Mouse (Mus musculus) heart, postnatal 0 days (tissue): ENCODE data around the gene Kcnd3. TPM values are rescaled to one million over a fixed set of nuclear protein-coding genes. Genes with fewer than 3 reads are reported as not detected.
A peak's percentile ranks its signal among the peaks of the same experiment; 100 is the strongest.

Experiments used
- ATAC-seq: fragments of 200-750 bp; cut with Nextera tagmentation; 2 replicates; pipeline ENCODE4 v1.8.0; 2017; ENCODE audit warnings: low read depth, moderate number of reproducible peaks, moderate library complexity; ENCODE audit not compliant: insufficient read depth
- DNase-seq: peaks from one replicate; pipeline ENCODE4 v3.0.0-alpha.2; 2016; ENCODE audit warnings: low spot score
- H3K27ac ChIP-seq: fragments of 300-500 bp; sonication (generic); 2 replicates; pipeline ENCODE4 v1.5.1; 2014; ENCODE audit warnings: low read depth, mild to moderate bottlenecking
- H3K27me3 ChIP-seq: fragments of 300-500 bp; sonication (generic); 2 replicates; pipeline ENCODE4 v1.6.1; 2014; ENCODE audit warnings: low read length, mixed read lengths; ENCODE audit not compliant: control insufficient read depth, insufficient read depth
- H3K36me3 ChIP-seq: fragments of 300-500 bp; sonication (generic); replicated peaks from 2 replicates; pipeline ENCODE4 v1.6.1; 2014; ENCODE audit warnings: low read length, mixed read lengths; ENCODE audit not compliant: control insufficient read depth, insufficient read depth
- H3K4me1 ChIP-seq: fragments of 300-500 bp; sonication (generic); 2 replicates; pipeline ENCODE4 v1.6.1; 2014; ENCODE audit warnings: antibody characterized with exemption; ENCODE audit not compliant: control insufficient read depth, insufficient read depth
- H3K4me2 ChIP-seq: fragments of 300-500 bp; sonication (generic); 2 replicates; pipeline ENCODE4 v1.6.1; 2014; ENCODE audit warnings: low read depth, mild to moderate bottlenecking, low read length, moderate library complexity
- H3K4me3 ChIP-seq: fragments of 300-500 bp; sonication (generic); 2 replicates; pipeline ENCODE4 v1.5.1; 2014; ENCODE audit warnings: low read depth, low read length
- H3K9ac ChIP-seq: fragments of 300-500 bp; sonication (generic); replicated peaks from 2 replicates; pipeline ENCODE4 v1.6.1; 2014; ENCODE audit warnings: low read depth, low read length, mixed read lengths
- H3K9me3 ChIP-seq: fragments of 300-500 bp; sonication (generic); replicated peaks from 2 replicates; pipeline ENCODE4 v1.6.1; 2016; ENCODE audit warnings: low read length; ENCODE audit not compliant: control insufficient read depth
- CTCF ChIP-seq: IDR thresholded peaks from 2 replicates; pipeline ENCODE4 v1.5.1; 2016; ENCODE audit warnings: antibody characterized with exemption, control low read depth, low read depth
- EP300 ChIP-seq: IDR thresholded peaks from 2 replicates; pipeline ENCODE4 v1.6.1; 2016; ENCODE audit warnings: antibody characterized with exemption, low read depth
- WGBS: fragments of 180-500 bp; shearing (Covaris S2); extraction: QIAGEN DNeasy Blood & Tissue Kit; methylation state at CpG from one replicate; pipeline ENCODE4 v1.1.7; 2014; 5-methylcytosine and 5-hydroxymethylcytosine counted together
- polyA plus RNA-seq: library from polyadenylated mRNA; unstranded; fragments of >200 nt; fragmentation: Nextera tagmentation; extraction: Ambion mirVana; gene quantifications from 2 replicates; pipeline ENCODE4 v1.2.1, GENCODE M21; 2015
- total RNA-seq: library from RNA; depleted of rRNA; stranded (reverse); fragments of >200 nt; gene quantifications from 2 replicates; pipeline ENCODE4 v1.2.3, GENCODE M21; 2014; ENCODE audit warnings: low replicate concordance; rRNA removed

Kcnd3 gene
- 2.4 and 2.9 TPM in 2 replicates for total RNA-seq
- 0.27 and 0.29 TPM in 2 replicates for polyA plus RNA-seq

DNA sequence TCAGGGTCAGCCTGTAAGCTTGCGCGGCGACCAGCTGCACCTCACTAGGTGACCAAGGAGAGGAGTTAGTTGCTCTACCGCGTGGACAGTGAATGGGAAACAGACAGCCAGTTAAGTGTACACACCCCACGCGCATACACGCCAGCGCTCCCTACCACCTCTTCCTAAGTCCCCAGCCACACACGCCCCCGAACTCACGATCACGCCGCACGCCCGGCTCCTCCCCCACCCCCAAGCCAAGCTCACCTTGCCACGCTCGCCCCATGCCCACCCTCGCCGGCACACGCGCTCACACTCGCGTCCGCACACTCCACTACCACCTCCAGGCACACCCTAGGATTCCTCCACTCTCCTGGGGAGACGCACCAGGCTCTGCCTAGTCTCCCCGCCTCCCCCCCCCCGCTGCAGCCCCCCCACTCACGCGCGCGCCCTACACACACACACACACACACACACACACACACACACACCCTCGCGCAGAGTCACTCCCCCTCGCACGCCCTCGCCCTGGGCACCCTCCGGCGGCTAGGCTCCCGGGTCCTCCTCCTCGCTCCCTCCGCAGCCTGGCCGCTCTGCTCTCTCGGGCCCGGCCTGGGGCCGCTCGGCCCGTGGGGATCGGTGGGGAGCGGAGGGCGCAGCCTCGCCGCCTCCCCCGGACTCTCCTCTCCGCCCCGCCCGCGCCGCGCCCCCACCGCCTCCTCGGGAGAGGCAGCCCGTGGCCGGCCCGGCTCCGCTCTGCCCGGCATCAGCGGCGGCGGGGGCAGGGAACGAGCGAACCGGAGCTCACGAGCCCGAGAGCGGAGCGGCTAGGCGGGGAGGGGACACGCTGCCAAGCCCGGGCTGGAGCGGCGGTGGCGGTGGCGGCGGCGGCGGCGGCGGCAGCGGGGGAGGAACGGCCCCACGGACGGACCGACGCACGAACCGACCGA lies at the start of gene Kcnd3:
Kcnd3 (plus strand) TSS at position 704 of the 929 bp plus-strand sequence.
- under 1% methylated on average over 74 of the region's 98 CpGs for WGBS
- TF ChIP-seq EP300 (no peak), CTCF (no peak)

DNA sequence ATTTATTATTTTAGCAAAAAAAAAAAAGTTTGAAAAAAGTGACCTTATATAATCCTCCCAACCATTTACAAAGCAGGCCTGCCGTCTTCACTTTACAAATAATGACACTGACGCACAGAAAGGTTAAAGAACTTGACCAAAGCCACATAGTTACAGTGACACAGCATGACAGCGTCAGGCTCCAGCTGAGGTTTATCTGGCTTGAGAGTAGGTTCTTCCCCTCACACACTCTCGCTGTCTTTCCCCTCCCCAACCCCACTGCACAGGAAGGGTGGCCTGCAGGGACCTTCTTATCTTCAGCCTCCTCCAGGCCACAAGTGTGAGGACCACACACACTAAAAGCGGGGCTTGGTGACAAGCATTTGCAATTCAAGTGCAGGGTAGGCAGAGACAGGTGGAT lies 49.5 kb upstream of the Kcnd3 start:
- H3K27me3 ChIP-seq: no peaks in the 10 kb centered on the region
- DNase-seq: peak; percentile 39
- H3K9ac ChIP-seq: no peak overlapping the region
- ATAC-seq: no peak
- H3K9me3 ChIP-seq: no peaks in the 10 kb centered on the region
- no peaks in the 10 kb centered on the region; the same call in 1 of the 2 replicates for H3K4me1 ChIP-seq
- H3K4me3 ChIP-seq: no peak overlapping the region
- no peak overlapping the region for H3K4me2 ChIP-seq
- H3K36me3 ChIP-seq: no peaks in the 10 kb centered on the region
- TF ChIP-seq CTCF: no peak
- TF ChIP-seq EP300: no peak
- 22% methylated on average over 5 of the region's 5 CpGs for WGBS
- H3K27ac ChIP-seq: no peak overlapping the region

More for the DNA sequence above, at the start of gene Kcnd3:
- Histone ChIP-seq H3K9me3 (no peaks in the 10 kb centered on the region), H3K27ac (no peak within 1 kb of the TSS), H3K27me3 (peaks cover 58% of the 10 kb centered on the region), H3K4me2 (peak within 1 kb of the TSS; percentile 93), H3K9ac (peak within 1 kb of the TSS; percentile 22), H3K4me1 (peaks cover 11% of the 10 kb centered on the region; the same call in 1 of the 2 replicates), H3K36me3 (no peaks in the 10 kb centered on the region), H3K4me3 (peak within 1 kb of the TSS; percentile 54)
- DNase-seq (peak; percentile 41), ATAC-seq (peak; percentile 68)

DNA sequence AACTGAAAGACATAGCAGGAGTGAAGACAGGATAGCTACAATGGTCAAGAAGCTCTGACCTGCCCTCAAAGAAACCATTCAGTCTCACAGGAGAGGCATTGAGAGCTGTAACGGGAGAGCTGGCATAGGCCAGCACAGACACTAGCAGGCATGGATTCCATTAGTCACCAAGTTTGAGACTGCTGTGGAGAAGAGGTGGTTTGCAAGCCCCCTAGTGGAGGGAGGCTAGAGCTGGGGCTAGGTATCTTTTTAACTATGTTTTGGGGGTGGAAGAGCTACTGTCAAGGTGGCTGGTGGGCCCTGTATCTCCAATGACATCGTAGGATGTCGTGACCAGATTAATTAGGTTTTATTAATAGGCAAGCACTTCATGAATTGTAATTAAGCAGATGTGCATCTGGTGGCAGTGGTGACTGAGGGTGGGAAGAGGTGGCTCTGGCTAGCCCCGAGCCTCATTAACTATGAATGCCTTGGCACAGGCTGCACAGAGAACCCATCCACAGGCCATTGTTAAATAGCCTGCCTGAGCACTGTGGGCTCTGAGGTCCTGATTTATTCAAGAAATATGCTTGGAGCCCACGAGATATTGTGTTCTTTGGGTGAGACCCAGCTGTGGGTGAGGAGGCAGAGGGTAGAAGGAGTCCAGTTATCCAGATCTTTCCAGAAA lies 48.6 kb upstream of the Kcnd3 start:
- H3K9ac ChIP-seq: no peak overlapping the region

DNA sequence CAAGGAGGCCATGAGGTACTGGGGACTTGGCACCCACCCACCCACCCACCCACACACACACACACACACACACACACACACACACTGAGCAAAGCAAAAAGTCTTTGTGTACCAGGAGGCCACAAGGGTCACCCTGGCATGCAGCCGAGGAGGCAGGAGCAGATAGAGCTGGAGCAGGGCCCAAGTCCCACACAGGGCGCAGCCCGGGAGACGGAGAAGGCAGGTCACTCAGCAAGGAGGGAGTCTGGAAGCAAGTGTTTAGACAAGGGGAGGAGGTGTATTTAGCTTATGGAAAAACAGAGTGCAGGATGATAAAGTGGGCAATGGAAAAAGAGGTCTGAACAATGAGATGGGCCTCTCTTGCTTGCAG lies 48.1 kb upstream of the Kcnd3 start:
- DNase-seq (peak; percentile 63), ATAC-seq (peak; percentile 66; the same call in 1 of the 2 replicates)
- Histone ChIP-seq H3K9ac (no peak overlapping the region), H3K9me3 (no peaks in the 10 kb centered on the region), H3K4me1 (no peaks in the 10 kb centered on the region; the same call in 1 of the 2 replicates), H3K27me3 (no peaks in the 10 kb centered on the region), H3K4me2 (no peak overlapping the region), H3K27ac (no peak overlapping the region), H3K4me3 (no peak overlapping the region), H3K36me3 (no peaks in the 10 kb centered on the region)
- TF ChIP-seq EP300: no peak
- no peak for TF ChIP-seq CTCF
- WGBS: 11% methylated on average over 4 of the region's 4 CpGs

More for the DNA sequence above, 48.6 kb upstream of the Kcnd3 start:
- H3K27ac ChIP-seq: no peak overlapping the region
- WGBS: 56% methylated on average over 5 of the region's 5 CpGs
- no peaks in the 10 kb centered on the region; the same call in 1 of the 2 replicates for H3K4me1 ChIP-seq
- H3K36me3 ChIP-seq: no peaks in the 10 kb centered on the region
- ATAC-seq (peak; percentile 43), DNase-seq (peak; percentile 16)
- no peaks in the 10 kb centered on the region for H3K27me3 ChIP-seq
- no peaks in the 10 kb centered on the region for H3K9me3 ChIP-seq
- TF ChIP-seq EP300 (no peak), CTCF (peak; percentile 39)
- H3K4me2 ChIP-seq: no peak overlapping the region
- no peak overlapping the region for H3K4me3 ChIP-seq

DNA sequence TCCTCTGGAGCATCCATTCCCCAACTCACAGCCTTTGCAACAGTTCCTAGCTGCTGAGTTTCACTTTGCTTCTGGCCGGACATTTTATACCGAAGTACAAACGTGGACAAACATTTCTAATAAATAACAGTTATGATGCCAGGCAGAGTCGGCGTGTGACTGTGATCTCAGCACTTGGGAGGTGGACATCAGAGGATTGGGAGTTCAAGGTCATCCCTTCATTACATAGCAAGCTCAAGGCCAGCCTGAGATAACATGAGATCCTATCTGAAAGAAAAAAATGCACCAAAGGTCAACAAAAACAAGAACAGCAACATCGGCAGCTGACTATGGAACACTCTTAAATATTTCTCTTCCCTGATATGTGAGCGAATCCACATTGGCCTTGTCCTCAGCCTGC lies 46.6 kb upstream of the Kcnd3 start:
- Histone ChIP-seq H3K27ac (no peak overlapping the region), H3K9ac (no peak overlapping the region), H3K4me3 (no peak overlapping the region), H3K27me3 (no peaks in the 10 kb centered on the region), H3K4me2 (no peak overlapping the region), H3K4me1 (no peaks in the 10 kb centered on the region; the same call in 1 of the 2 replicates), H3K36me3 (no peaks in the 10 kb centered on the region), H3K9me3 (no peaks in the 10 kb centered on the region)
- DNase-seq (no peak), ATAC-seq (no peak)
- 82% methylated on average over 7 of the region's 7 CpGs for WGBS
- TF ChIP-seq EP300 (no peak), CTCF (no peak)
